ENCODE assay signal across 19 mouse cellular contexts in genomic region chr7:112885546-112885945, GRCm38 (mm10).
DNase-seq lines count a peak whose midpoint lies in the region; ATAC-seq and TF ChIP-seq lines count a peak whose summit lies in the region.
"Had no signal": no experiment of that assay in that cellular context is flagged by ENCODE, and none has a peak within 500 bp of the region (broad histone marks: within the 10 kb centered on the region; RNA-seq: fewer than 3 reads in every experiment).

No protein-coding gene starts in this region.

- ATAC-seq in hindbrain, embryonic 12.5 days (ENCODE audit: low FRiP score), result no peak
- ATAC-seq in heart, embryonic 15.5 days (replicated peaks; ENCODE audit: insufficient number of reproducible peaks, insufficient read depth, low FRiP score, low read depth), result no peak
- ATAC-seq in liver, postnatal 0 days, result no peak
- ATAC-seq in forebrain, embryonic 15.5 days (replicated peaks), result no peak
- ATAC-seq: CD4-positive, CD25-positive, alpha-beta regulatory T cell, adult 4 months; forebrain, embryonic 14.5 days; hindbrain, embryonic 16.5 days had no signal

- H3K36me3 ChIP-seq in hindbrain, embryonic 10.5 days, result peaks cover 18% of the 10 kb centered on the region
- H3K36me3 ChIP-seq in hindbrain, embryonic 12.5 days, result peaks cover 3% of the 10 kb centered on the region
- no peaks in the 10 kb centered on the region for H3K36me3 ChIP-seq in heart, embryonic 15.5 days
- H3K36me3 ChIP-seq in liver, postnatal 0 days (replicated peaks; ENCODE audit: insufficient read depth, low read length), result no peaks in the 10 kb centered on the region
- no peaks in the 10 kb centered on the region for H3K36me3 ChIP-seq in forebrain, embryonic 15.5 days

- H3K27me3 ChIP-seq in hindbrain, embryonic 10.5 days (ENCODE audit: insufficient read depth, poor library complexity, severe bottlenecking), result no peaks in the 10 kb centered on the region
- H3K27me3 ChIP-seq in hindbrain, embryonic 12.5 days, result no peaks in the 10 kb centered on the region
- no peaks in the 10 kb centered on the region for H3K27me3 ChIP-seq in heart, embryonic 15.5 days
- H3K27me3 ChIP-seq in liver, postnatal 0 days (ENCODE audit: insufficient read depth, low read length), result no peaks in the 10 kb centered on the region
- no peaks in the 10 kb centered on the region for H3K27me3 ChIP-seq in forebrain, embryonic 15.5 days
- H3K27me3 ChIP-seq: embryonic facial prominence, embryonic 13.5 days had no signal

- no peak overlapping the region for H3K9ac ChIP-seq in hindbrain, embryonic 12.5 days
- H3K9ac ChIP-seq in heart, embryonic 15.5 days, result no peak overlapping the region
- H3K9ac ChIP-seq in liver, postnatal 0 days (replicated peaks), result no peak overlapping the region
- H3K9ac ChIP-seq in forebrain, embryonic 15.5 days (replicated peaks), result no peak overlapping the region
- H3K9ac ChIP-seq: embryonic facial prominence, embryonic 13.5 days had no signal

- TF ChIP-seq CTCF in liver, postnatal 0 days (IDR thresholded peaks at IDR 0.05; ENCODE audit: low read depth), result no peak

- no peak for TF ChIP-seq EP300 in liver, postnatal 0 days (IDR thresholded peaks at IDR 0.05; ENCODE audit: low read depth)

- no peaks in the 10 kb centered on the region for H3K9me3 ChIP-seq in hindbrain, embryonic 10.5 days
- no peaks in the 10 kb centered on the region for H3K9me3 ChIP-seq in hindbrain, embryonic 12.5 days (replicated peaks)
- no peaks in the 10 kb centered on the region for H3K9me3 ChIP-seq in heart, embryonic 15.5 days (replicated peaks)
- no peaks in the 10 kb centered on the region for H3K9me3 ChIP-seq in liver, postnatal 0 days (ENCODE audit: low read length)
- H3K9me3 ChIP-seq in forebrain, embryonic 15.5 days, result no peaks in the 10 kb centered on the region
- H3K9me3 ChIP-seq: embryonic facial prominence, embryonic 13.5 days had no signal

- peaks cover 46% of the 10 kb centered on the region for H3K4me1 ChIP-seq in hindbrain, embryonic 10.5 days (replicated peaks)
- peaks cover 20% of the 10 kb centered on the region for H3K4me1 ChIP-seq in hindbrain, embryonic 12.5 days
- H3K4me1 ChIP-seq in heart, embryonic 15.5 days (replicated peaks), result peaks cover 34% of the 10 kb centered on the region
- no peaks in the 10 kb centered on the region for H3K4me1 ChIP-seq in liver, postnatal 0 days (ENCODE audit: insufficient read depth)
- H3K4me1 ChIP-seq in forebrain, embryonic 15.5 days, result peaks cover 29% of the 10 kb centered on the region

- no peak overlapping the region for H3K4me3 ChIP-seq in hindbrain, embryonic 10.5 days
- H3K4me3 ChIP-seq in hindbrain, embryonic 12.5 days, result no peak overlapping the region
- no peak overlapping the region for H3K4me3 ChIP-seq in heart, embryonic 15.5 days
- H3K4me3 ChIP-seq in liver, postnatal 0 days (ENCODE audit: low read depth, low read length), result no peak overlapping the region
- H3K4me3 ChIP-seq in forebrain, embryonic 15.5 days, result no peak overlapping the region
- H3K4me3 ChIP-seq: embryonic facial prominence, embryonic 13.5 days had no signal

- H3K4me2 ChIP-seq in hindbrain, embryonic 12.5 days (replicated peaks), result no peak overlapping the region
- no peak overlapping the region for H3K4me2 ChIP-seq in heart, embryonic 15.5 days
- H3K4me2 ChIP-seq in liver, postnatal 0 days (ENCODE audit: low read depth, low read length), result no peak overlapping the region
- H3K4me2 ChIP-seq in forebrain, embryonic 15.5 days (replicated peaks), result no peak overlapping the region
- H3K4me2 ChIP-seq: embryonic facial prominence, embryonic 13.5 days; midbrain, embryonic 11.5 days had no signal

- WGBS in hindbrain, embryonic 10.5 days, result 66% methylated on average over 8 of the region's 8 CpGs
- 65% methylated on average over 8 of the region's 8 CpGs for WGBS in hindbrain, embryonic 12.5 days
- WGBS in heart, embryonic 15.5 days, result 32% methylated on average over 8 of the region's 8 CpGs
- WGBS in liver, postnatal 0 days (ENCODE audit: insufficient replicate concordance), result 67% methylated on average over 8 of the region's 8 CpGs
- 75% methylated on average over 8 of the region's 8 CpGs for WGBS in forebrain, embryonic 15.5 days

- H3K27ac ChIP-seq in hindbrain, embryonic 10.5 days, result peak overlapping the region; percentile 86; the same call in 1 of the 2 replicates
- H3K27ac ChIP-seq in hindbrain, embryonic 12.5 days, result no peak overlapping the region
- H3K27ac ChIP-seq in heart, embryonic 15.5 days, result peak overlapping the region; percentile 40
- no peak overlapping the region for H3K27ac ChIP-seq in liver, postnatal 0 days (ENCODE audit: low read depth)
- no peak overlapping the region for H3K27ac ChIP-seq in forebrain, embryonic 15.5 days (replicated peaks)
- H3K27ac ChIP-seq: embryonic facial prominence, embryonic 13.5 days had no signal

- no peak for DNase-seq in hindbrain, embryonic 10.5 days (ENCODE audit: low spot score)
- DNase-seq in gastrocnemius, postnatal 10 days, result peak; percentile 3
- DNase-seq in skeletal muscle tissue, adult 2 months (ENCODE audit: low read depth, low spot score), result peak; percentile 54
- no peak for DNase-seq in liver, postnatal 0 days
- DNase-seq: adrenal gland, adult 2 months; cerebellum, adult 18-20 months; kidney, adult 18-20 months; kidney, postnatal 4 days; layer of hippocampus, postnatal 36 days; left cerebral cortex, postnatal 4 days; thymus, postnatal 36 days had no signal

Comparison
In these comparisons a context has a peak if more than half of its experiments do, and no peak if none do; other contexts are left out.
1. H3K27ac ChIP-seq: peak in hindbrain, embryonic 10.5 days (single experiment) and heart, embryonic 15.5 days (single experiment); none in hindbrain, embryonic 12.5 days (single experiment), liver, postnatal 0 days (single experiment) and forebrain, embryonic 15.5 days (single experiment).
2. DNase-seq: peak in gastrocnemius, postnatal 10 days (single experiment) and skeletal muscle tissue, adult 2 months (single experiment); none in hindbrain, embryonic 10.5 days (single experiment) and liver, postnatal 0 days (single experiment).